Mouse (Mus musculus) liver, adult 2 months (tissue): Measurements from ENCODE around the gene Zfp108.

Source experiments
- CTCF ChIP-seq: fragments of 200-500 bp; IDR thresholded peaks from 2 replicates; pipeline ENCODE4 v1.5.1; 2011; ENCODE audit warnings: low read depth, low read length, control low read depth
- POLR2A ChIP-seq: fragments of 200-500 bp; IDR thresholded peaks from 2 replicates; pipeline ENCODE4 v1.6.1; 2011; ENCODE audit warnings: low read length, control low read depth; ENCODE audit not compliant: insufficient read depth; ENCODE audit errors: extremely low read depth

DNA sequence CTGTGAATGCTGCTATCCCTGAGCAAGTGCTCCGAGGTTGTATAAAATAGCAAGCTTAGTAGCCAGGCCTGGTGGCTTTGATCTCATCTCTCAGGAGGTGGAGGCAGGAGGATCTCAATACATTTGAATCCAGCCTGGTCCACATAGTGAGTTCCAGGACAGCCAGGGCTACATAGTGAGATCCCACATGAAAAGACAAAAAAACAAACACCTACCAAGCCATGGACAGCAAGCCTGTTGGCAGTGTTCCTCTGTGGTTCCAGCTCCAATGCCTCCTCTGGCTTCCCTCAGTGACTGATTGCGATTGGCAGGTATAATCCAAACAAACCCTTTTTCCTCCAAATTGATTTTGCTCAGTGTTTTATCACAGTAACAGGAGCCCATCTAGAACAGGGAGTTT lies 44.3 kb upstream of the Zfp108 start:
- no peak for TF ChIP-seq CTCF
- no peak for TF ChIP-seq POLR2A
